Mouse (Mus musculus) liver, embryonic 15.5 days (tissue): ENCODE measurements around the gene Rapgefl1. TPM values are rescaled to one million over a fixed set of nuclear protein-coding genes. Genes with fewer than 3 reads are reported as not detected.

Experiments used
- ATAC-seq: fragments of 200-750 bp; cut with Nextera tagmentation; 2 replicates; pipeline ENCODE4 v1.8.0; 2017; ENCODE audit warnings: moderate number of reproducible peaks, mild to moderate bottlenecking, moderate library complexity; ENCODE audit not compliant: insufficient read depth
- H3K27ac ChIP-seq: fragments of 300-500 bp; sonication (generic); replicated peaks from 2 replicates; pipeline ENCODE4 v1.5.1; 2015; ENCODE audit warnings: mild to moderate bottlenecking, inconsistent platforms
- H3K27me3 ChIP-seq: fragments of 300-500 bp; sonication (generic); 2 replicates; pipeline ENCODE4 v1.6.1; 2015; ENCODE audit warnings: mild to moderate bottlenecking, inconsistent platforms
- H3K36me3 ChIP-seq: fragments of 300-500 bp; sonication (generic); replicated peaks from 2 replicates; pipeline ENCODE4 v1.6.1; 2015; ENCODE audit warnings: moderate library complexity, mild to moderate bottlenecking, inconsistent platforms
- H3K4me1 ChIP-seq: fragments of 300-500 bp; sonication (generic); replicated peaks from 2 replicates; pipeline ENCODE4 v1.6.1; 2015; ENCODE audit warnings: inconsistent platforms
- H3K4me2 ChIP-seq: fragments of 300-500 bp; sonication (generic); 2 replicates; pipeline ENCODE4 v1.6.1; 2015; ENCODE audit warnings: moderate library complexity, mild to moderate bottlenecking, inconsistent platforms
- H3K4me3 ChIP-seq: fragments of 300-500 bp; sonication (generic); replicated peaks from 2 replicates; pipeline ENCODE4 v1.5.1; 2015; ENCODE audit warnings: mild to moderate bottlenecking, inconsistent platforms
- H3K9ac ChIP-seq: fragments of 300-500 bp; sonication (generic); 2 replicates; pipeline ENCODE4 v1.6.1; 2015; ENCODE audit warnings: moderate library complexity, mild to moderate bottlenecking, inconsistent platforms
- H3K9me3 ChIP-seq: fragments of 300-500 bp; sonication (generic); replicated peaks from 2 replicates; pipeline ENCODE4 v1.6.1; 2016; ENCODE audit warnings: inconsistent platforms
- WGBS: fragments of 180-500 bp; shearing (Covaris S2); methylation state at CpG from one replicate; pipeline ENCODE4 v1.1.7; 2015; ENCODE audit warnings: mixed read lengths; ENCODE audit not compliant: insufficient replicate concordance; 5-methylcytosine and 5-hydroxymethylcytosine counted together
- polyA plus RNA-seq: library from polyadenylated mRNA; unstranded; fragments of >200 nt; fragmentation: Nextera tagmentation; extraction: Ambion mirVana; gene quantifications from 2 replicates; pipeline ENCODE4 v1.2.1, GENCODE M21; 2015

Gene Rapgefl1
- polyA plus RNA-seq = 0.24 and 0.28 TPM in 2 replicates

- peaks cover 28% of the 10 kb centered on the region for H3K36me3 ChIP-seq
- peak within 1 kb of the TSS; percentile 62 for H3K4me3 ChIP-seq
- peak within 1 kb of the TSS; percentile 98 for H3K4me2 ChIP-seq
- H3K27me3 ChIP-seq = peaks cover 53% of the 10 kb centered on the region
- ATAC-seq = peak; percentile 88
- no peak within 1 kb of the TSS for H3K27ac ChIP-seq
- H3K9ac ChIP-seq = peak within 1 kb of the TSS; percentile 57
- peaks cover 20% of the 10 kb centered on the region for H3K4me1 ChIP-seq
- WGBS = 2% methylated on average over 47 of the region's 48 CpGs
- H3K9me3 ChIP-seq = no peaks in the 10 kb centered on the region
Measured at GRCm38 (mm10) chr11:98836651-98837141, at the start of gene Rapgefl1. Rapgefl1 (plus strand) TSS chr11:98836785.

- ATAC-seq = no peak
- peaks cover 10% of the 10 kb centered on the region for H3K27me3 ChIP-seq
- peak overlapping the region; percentile 2; the same call in 1 of the 2 replicates for H3K4me2 ChIP-seq
- H3K27ac ChIP-seq = peak overlapping the region; percentile 73
- no peaks in the 10 kb centered on the region for H3K9me3 ChIP-seq
- peaks cover 95% of the 10 kb centered on the region for H3K4me1 ChIP-seq
- no peak overlapping the region for H3K4me3 ChIP-seq
- WGBS = 28% methylated on average over 7 of the region's 7 CpGs
- no peak overlapping the region for H3K9ac ChIP-seq
- H3K36me3 ChIP-seq = no peaks in the 10 kb centered on the region
Measured at GRCm38 (mm10) chr11:98787229-98787628, 49.4 kb upstream of the Rapgefl1 start.

- ATAC-seq = no peak
- Histone ChIP-seq H3K4me2 (no peak overlapping the region), H3K9ac (no peak overlapping the region), H3K27me3 (peaks cover 10% of the 10 kb centered on the region), H3K36me3 (no peaks in the 10 kb centered on the region), H3K4me3 (no peak overlapping the region), H3K27ac (peak overlapping the region; percentile 73), H3K9me3 (no peaks in the 10 kb centered on the region), H3K4me1 (peaks cover 95% of the 10 kb centered on the region)
- 90% methylated on average over 1 of the region's 1 CpGs for WGBS
Measured at GRCm38 (mm10) chr11:98787691-98788090, 48.9 kb upstream of the Rapgefl1 start.

DNA sequence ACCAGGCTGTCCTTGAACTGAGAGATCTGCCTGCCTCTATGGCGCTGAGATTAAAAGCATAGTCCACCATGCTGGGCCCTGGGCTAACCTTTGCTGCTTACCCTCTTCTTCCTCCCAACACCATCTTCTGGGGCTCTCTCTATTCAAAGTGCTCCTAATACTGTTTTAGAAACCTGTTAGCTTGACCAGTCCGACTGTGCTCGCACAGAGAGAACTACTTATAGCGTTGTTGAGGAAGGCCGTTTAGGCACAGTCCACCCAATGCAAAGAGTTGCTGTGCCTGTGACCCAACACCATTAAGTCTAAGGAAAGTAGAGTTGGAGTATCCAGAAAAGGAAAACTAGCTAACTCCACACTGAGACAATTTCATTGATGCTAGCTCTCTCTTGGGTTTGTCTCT lies 48.4 kb upstream of the Rapgefl1 start:
- Histone ChIP-seq H3K4me2 (peak overlapping the region; percentile 91), H3K4me1 (peaks cover 93% of the 10 kb centered on the region), H3K27me3 (peaks cover 10% of the 10 kb centered on the region), H3K4me3 (0 out of 2 replicates have a peak overlapping the region, but pooled peaks have one; percentile 62), H3K27ac (peak overlapping the region; percentile 78), H3K9me3 (no peaks in the 10 kb centered on the region), H3K36me3 (no peaks in the 10 kb centered on the region), H3K9ac (no peak overlapping the region)
- no peak for ATAC-seq
- 92% methylated on average over 5 of the region's 5 CpGs for WGBS

DNA sequence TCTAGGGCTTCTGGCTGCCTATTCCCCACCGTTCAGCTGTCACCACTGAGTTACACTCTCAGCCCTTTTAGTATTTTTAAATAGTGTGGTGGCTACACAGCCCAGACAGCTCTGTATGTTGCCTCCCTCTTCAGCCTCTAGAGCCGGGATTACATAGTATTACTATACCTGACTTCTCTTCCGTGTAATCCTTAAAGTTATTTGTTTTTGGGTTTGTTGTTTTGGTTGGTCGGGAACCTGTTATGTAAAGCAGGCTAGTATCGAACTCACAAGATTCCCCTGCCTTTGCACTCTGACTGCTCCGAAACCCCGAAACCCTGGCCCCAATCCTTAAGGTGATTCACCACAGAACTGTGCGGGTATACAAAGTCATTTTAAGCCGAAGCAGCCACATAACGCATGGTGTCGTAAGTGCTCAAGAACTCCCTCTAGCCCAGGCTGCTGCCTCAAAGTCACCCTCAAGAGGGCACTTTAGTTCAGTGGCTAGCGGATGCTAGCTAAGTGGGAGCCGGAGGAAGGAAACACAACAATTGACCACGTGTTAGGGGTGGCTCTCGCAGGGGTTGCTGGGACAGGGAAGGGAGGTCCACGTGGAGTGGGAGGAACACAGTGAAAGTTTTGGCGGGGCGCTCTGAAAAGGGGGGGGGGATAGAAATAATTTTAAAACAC lies 47.9 kb upstream of the Rapgefl1 start:
- peak overlapping the region; percentile 91 for H3K4me2 ChIP-seq
- peaks cover 93% of the 10 kb centered on the region for H3K4me1 ChIP-seq
- peaks cover 10% of the 10 kb centered on the region for H3K27me3 ChIP-seq
- peak overlapping the region; percentile 62 for H3K4me3 ChIP-seq
- whole genome bisulfite sequencing = 8% methylated on average over 18 of the region's 18 CpGs
- no peaks in the 10 kb centered on the region for H3K36me3 ChIP-seq
- peak overlapping the region; percentile 62; the same call in 1 of the 2 replicates for H3K9ac ChIP-seq
- ATAC-seq = peak; percentile 75
- H3K9me3 ChIP-seq = no peaks in the 10 kb centered on the region
- H3K27ac ChIP-seq = peak overlapping the region; percentile 78

GRCm38 (mm10) chr11:98789219-98789807 lies 47.3 kb upstream of the Rapgefl1 start:
- peak overlapping the region; percentile 62 for H3K4me3 ChIP-seq
- H3K36me3 ChIP-seq = no peaks in the 10 kb centered on the region
- H3K27me3 ChIP-seq = peaks cover 10% of the 10 kb centered on the region
- peaks cover 93% of the 10 kb centered on the region for H3K4me1 ChIP-seq
- peak overlapping the region; percentile 62 for H3K9ac ChIP-seq
- peak overlapping the region; percentile 91 for H3K4me2 ChIP-seq
- peak overlapping the region; percentile 53 for H3K27ac ChIP-seq
- H3K9me3 ChIP-seq = no peaks in the 10 kb centered on the region
- under 1% methylated on average over 25 of the region's 25 CpGs for WGBS
- peak; percentile 16; the same call in 1 of the 2 replicates for ATAC-seq

DNA sequence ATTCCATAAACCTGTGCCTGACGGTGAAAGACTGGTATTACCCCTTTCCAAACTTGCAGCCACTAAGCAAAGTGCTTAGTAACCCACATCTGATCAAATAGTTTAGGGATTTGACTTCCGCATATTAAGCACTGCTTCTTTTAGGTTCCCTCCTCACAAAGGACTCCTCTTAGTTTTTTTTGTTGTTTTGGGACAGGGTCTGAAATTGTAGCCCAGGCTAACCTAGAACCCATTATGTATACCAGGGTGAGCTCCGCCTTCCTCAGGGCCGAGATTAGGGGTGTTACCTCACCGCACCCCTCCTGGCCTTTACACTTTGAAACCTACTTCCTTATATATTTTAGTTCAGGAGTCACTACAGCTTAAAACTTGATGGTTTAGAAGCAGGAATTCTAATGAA lies 46.8 kb upstream of the Rapgefl1 start:
- peaks cover 94% of the 10 kb centered on the region for H3K4me1 ChIP-seq
- WGBS = 16% methylated on average over 5 of the region's 5 CpGs
- ATAC-seq = no peak
- peak overlapping the region; percentile 53; the same call in 1 of the 2 replicates for H3K27ac ChIP-seq
- H3K27me3 ChIP-seq = peaks cover 7% of the 10 kb centered on the region
- H3K36me3 ChIP-seq = no peaks in the 10 kb centered on the region
- H3K9ac ChIP-seq = peak overlapping the region; percentile 62
- H3K4me2 ChIP-seq = peak overlapping the region; percentile 91
- no peaks in the 10 kb centered on the region for H3K9me3 ChIP-seq
- peak overlapping the region; percentile 62 for H3K4me3 ChIP-seq

- Histone ChIP-seq H3K27ac (no peak overlapping the region), H3K27me3 (no peaks in the 10 kb centered on the region), H3K4me2 (no peak overlapping the region; the same call in 1 of the 2 replicates), H3K9me3 (no peaks in the 10 kb centered on the region), H3K4me1 (peaks cover 85% of the 10 kb centered on the region), H3K9ac (no peak overlapping the region), H3K36me3 (no peaks in the 10 kb centered on the region), H3K4me3 (no peak overlapping the region)
- 81% methylated on average over 5 of the region's 5 CpGs for WGBS
- no peak for ATAC-seq
Measured at GRCm38 (mm10) chr11:98790631-98791205, 45.9 kb upstream of the Rapgefl1 start.

- Histone ChIP-seq H3K27me3 (no peaks in the 10 kb centered on the region), H3K27ac (no peak overlapping the region), H3K36me3 (no peaks in the 10 kb centered on the region), H3K4me2 (no peak overlapping the region), H3K9ac (no peak overlapping the region), H3K9me3 (no peaks in the 10 kb centered on the region), H3K4me1 (peaks cover 85% of the 10 kb centered on the region), H3K4me3 (no peak overlapping the region)
- 76% methylated on average over 1 of the region's 1 CpGs for WGBS
- no peak for ATAC-seq
Measured at GRCm38 (mm10) chr11:98791448-98791847, 45.1 kb upstream of the Rapgefl1 start.

DNA sequence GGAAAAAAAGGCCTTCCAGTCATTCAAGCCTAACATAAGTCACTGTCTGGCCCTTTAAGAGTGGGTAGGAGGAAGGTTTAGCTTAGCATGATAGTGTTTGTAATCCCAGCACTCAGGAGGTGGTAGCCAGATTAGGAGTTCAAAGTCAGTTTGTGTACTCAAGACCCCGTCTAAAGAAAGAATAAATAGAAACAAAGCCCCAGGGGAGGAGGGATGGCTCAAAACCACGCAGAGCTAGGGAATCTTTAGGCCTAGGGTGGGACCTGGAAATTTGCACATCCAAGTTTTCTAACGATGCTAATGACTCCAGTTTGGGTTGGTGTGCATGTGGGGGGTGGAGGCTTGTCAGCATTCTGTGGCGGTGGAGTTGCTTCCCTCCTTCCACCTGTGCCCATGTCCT lies 44.5 kb upstream of the Rapgefl1 start:
- no peak for ATAC-seq
- Histone ChIP-seq H3K27me3 (no peaks in the 10 kb centered on the region), H3K9me3 (no peaks in the 10 kb centered on the region), H3K27ac (no peak overlapping the region), H3K4me3 (no peak overlapping the region), H3K9ac (no peak overlapping the region), H3K36me3 (no peaks in the 10 kb centered on the region), H3K4me2 (no peak overlapping the region), H3K4me1 (peaks cover 85% of the 10 kb centered on the region)
- WGBS = 40% methylated on average over 4 of the region's 4 CpGs

DNA sequence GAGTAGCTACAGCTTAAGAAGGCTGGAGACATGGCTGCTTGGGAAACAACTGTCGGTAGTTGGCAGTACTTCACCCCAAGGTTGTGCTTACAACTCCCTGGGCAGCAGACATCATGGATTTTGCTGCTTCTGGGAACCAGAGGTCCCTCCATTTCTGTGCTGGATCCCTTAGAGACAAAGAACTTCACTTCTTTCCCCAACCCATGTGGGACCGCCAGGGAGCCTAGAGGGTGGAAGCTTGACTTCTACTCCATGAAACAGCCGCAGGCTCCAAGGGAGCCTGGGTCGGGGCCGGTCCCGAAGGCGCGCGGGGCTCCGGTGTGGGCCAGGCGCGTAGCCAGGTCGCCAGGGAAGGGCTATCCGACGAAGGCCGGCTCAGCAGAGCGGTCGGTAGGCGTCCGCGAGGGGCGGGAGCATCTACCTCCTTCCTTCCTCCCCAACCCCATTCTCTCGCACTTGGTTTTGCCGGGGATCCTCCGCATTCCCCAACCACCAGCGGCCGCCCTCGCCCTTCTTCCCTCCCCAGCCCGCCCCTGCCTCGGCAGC lies 42.0 kb upstream of the Rapgefl1 start:
- Histone ChIP-seq H3K9me3 (no peaks in the 10 kb centered on the region), H3K27ac (peak overlapping the region; percentile 98), H3K4me3 (peak overlapping the region; percentile 94), H3K9ac (peak overlapping the region; percentile 99), H3K36me3 (peaks cover 12% of the 10 kb centered on the region), H3K27me3 (no peaks in the 10 kb centered on the region), H3K4me1 (peaks cover 86% of the 10 kb centered on the region), H3K4me2 (peak overlapping the region; percentile 99)
- WGBS = under 1% methylated on average over 28 of the region's 30 CpGs
- peak; percentile 63 for ATAC-seq
